Mouse (Mus musculus): Measurements from ENCODE around the gene Wdr78.

GRCm38 (mm10) chr4:103011823-103012222 lies 102.5 kb downstream of the Wdr78 start:
- TF ChIP-seq POLR2A (IDR thresholded peaks at IDR 0.05; ENCODE audit: borderline replicate concordance, extremely low read depth, insufficient read depth, insufficient read length, poor library complexity, severe bottlenecking) (no peak), CTCF (IDR thresholded peaks at IDR 0.05; ENCODE audit: borderline replicate concordance, extremely low read depth, insufficient read depth, insufficient read length) (no peak)

Measured in brain, embryonic 14.5 days (tissue).